Mouse (Mus musculus) liver, postnatal 0 days (tissue): ENCODE measurements at regions not wholly inside any gene's neighbourhood (a gene's known extent, or its start where the extent isn't known, plus 50 kb on each side); places are given as distances from the start of the nearest gene placed in this dataset.

Source experiments
- CTCF ChIP-seq: sonication (generic); IDR thresholded peaks from 2 replicates; pipeline ENCODE4 v1.5.1; 2016; ENCODE audit warnings: antibody characterized with exemption, low read depth
- EP300 ChIP-seq: IDR thresholded peaks from 2 replicates; pipeline ENCODE4 v1.6.1; 2016; ENCODE audit warnings: antibody characterized with exemption, low read depth, mild to moderate bottlenecking

DNA sequence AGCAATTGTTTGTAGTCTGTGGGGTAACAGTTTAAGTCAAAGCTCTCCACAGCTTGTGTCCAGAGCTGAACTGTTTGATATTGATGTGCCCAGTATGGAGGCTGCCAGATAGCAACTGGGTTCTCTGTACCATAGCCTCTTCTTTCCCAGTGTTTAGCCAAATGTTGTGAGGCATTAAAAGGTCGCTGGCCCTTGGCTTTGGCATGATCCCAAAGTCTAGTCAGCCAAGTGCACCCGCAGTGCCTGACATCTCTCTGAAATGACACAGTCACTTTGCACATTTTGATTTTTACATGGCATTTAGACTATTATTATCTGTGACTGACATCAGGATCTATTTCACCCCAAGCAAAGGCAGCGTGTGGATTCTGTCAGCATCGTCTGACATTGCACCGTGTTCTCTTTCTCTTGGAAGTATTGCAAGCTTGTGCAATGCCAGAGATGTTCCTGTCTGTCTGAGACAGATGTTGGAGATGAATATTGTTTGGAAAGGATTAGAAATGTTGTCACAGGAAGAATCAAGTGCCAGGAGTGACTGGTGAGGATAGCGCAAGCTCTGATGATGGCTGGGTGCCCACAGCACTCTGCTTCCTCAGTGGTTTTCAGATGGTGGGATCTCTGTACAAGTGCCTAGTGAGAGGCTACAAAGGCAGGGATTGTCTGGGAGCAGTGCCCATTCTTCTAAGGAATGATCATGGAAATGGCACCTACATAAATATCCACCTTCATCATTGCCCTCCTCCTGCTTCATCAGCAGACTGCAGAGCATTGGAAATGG is 289.3 kb upstream of the Shh start:
- TF ChIP-seq CTCF: no peak
- no peak for TF ChIP-seq EP300
